Mouse (Mus musculus) splenic B cell, adult 2 months (primary cell): ENCODE measurements around the gene Actl7b.

Experiments used
- DNase-seq: peaks from one replicate; pipeline ENCODE4 v3.0.0-alpha.2; 2011; ENCODE audit warnings: low read depth, low spot score
- H3K27me3 ChIP-seq: 2 replicates; pipeline ENCODE4 v1.6.1; 2012; ENCODE audit warnings: mild to moderate bottlenecking, low read length, moderate library complexity, mixed read lengths; ENCODE audit not compliant: control insufficient read depth, poor library complexity, insufficient read depth, severe bottlenecking
- H3K36me3 ChIP-seq: 2 replicates; pipeline ENCODE4 v1.6.1; 2012; ENCODE audit warnings: mild to moderate bottlenecking, low read length, moderate library complexity, mixed read lengths; ENCODE audit not compliant: control insufficient read depth, poor library complexity, insufficient read depth, severe bottlenecking

Gene Actl7b

DNA sequence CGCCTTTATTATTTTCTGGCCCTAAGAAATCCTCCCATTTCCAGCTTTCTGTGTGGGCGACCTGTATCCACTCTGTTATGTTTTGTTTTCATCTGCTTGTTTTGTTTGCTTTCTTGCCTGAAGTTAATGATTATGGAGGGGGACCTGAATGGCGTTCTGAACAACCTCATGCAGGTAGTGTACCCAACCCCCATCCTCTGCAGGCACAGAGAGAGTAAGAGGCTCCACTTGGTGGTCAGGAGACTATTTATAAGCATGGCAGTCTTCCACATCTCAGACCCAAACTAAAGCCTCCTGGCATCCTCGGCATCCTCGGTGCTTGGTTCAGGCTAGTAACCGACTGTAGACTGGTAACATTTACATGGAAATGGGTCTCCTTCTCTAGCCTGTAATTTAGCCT lies 18.9 kb downstream of the Actl7b start:
- no peak for DNase-seq
- Histone ChIP-seq H3K27me3 (no peaks in the 10 kb centered on the region; the same call in 1 of the 2 replicates), H3K36me3 (no peaks in the 10 kb centered on the region)

GRCm38 (mm10) chr4:56721469-56721868 lies 19.8 kb downstream of the Actl7b start:
- H3K27me3 ChIP-seq = no peaks in the 10 kb centered on the region; the same call in 1 of the 2 replicates
- no peaks in the 10 kb centered on the region for H3K36me3 ChIP-seq
- peak; percentile 32 for DNase-seq

- H3K27me3 ChIP-seq = no peaks in the 10 kb centered on the region; the same call in 1 of the 2 replicates
- no peak for DNase-seq
- H3K36me3 ChIP-seq = no peaks in the 10 kb centered on the region
Observed at GRCm38 (mm10) chr4:56720403-56720802, 20.8 kb downstream of the Actl7b start.

- no peak for DNase-seq
- Histone ChIP-seq H3K36me3 (no peaks in the 10 kb centered on the region), H3K27me3 (no peaks in the 10 kb centered on the region; the same call in 1 of the 2 replicates)
Observed at GRCm38 (mm10) chr4:56719456-56719855, 21.8 kb downstream of the Actl7b start.

DNA sequence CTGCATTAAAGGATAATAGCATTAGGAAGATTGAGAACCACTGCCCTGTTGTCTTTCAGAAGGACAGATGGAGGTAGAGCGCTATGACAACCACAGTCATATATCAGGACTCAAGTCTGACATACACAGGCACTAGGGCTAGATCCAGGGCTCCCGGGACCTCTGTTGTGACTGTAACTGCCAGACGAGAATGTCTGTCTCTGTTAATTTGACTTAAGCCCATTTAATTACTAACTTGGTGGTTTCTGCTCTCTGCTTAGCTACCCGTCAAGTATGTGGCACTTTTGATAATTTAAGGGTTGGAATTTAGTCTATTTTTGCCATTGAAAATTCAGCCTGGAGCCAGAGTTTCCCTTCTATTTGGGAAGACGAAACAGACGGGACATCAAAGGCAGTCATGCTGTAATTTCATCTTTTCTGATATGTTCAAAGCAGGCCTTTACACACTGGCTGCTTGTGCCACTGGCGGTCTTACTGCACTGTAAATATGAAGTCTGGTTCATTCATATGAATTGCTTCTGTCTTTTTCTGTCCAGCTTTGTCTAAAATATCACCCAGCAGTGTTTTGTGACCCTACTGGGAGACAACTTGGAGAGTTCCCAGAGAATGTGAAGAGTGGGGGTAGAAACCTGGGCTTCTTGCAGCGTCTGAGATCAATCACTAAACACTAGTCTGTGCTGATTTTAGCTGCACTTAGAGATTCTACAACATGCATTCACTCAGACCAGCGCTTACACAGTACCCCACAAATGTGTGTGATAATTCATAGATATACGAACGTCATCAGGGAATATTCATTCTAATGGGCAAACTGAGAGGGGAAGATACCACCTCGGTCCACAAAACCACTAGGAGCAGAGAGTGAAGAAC lies 22.4 kb downstream of the Actl7b start:
- no peaks in the 10 kb centered on the region; the same call in 1 of the 2 replicates for H3K27me3 ChIP-seq
- DNase-seq = no peak
- H3K36me3 ChIP-seq = no peaks in the 10 kb centered on the region

- H3K36me3 ChIP-seq = no peaks in the 10 kb centered on the region
- H3K27me3 ChIP-seq = no peaks in the 10 kb centered on the region; the same call in 1 of the 2 replicates
- DNase-seq = no peak
Observed at GRCm38 (mm10) chr4:56717932-56718331, 23.3 kb downstream of the Actl7b start.

- Histone ChIP-seq H3K36me3 (no peaks in the 10 kb centered on the region), H3K27me3 (no peaks in the 10 kb centered on the region; the same call in 1 of the 2 replicates)
- no peak for DNase-seq
Observed at GRCm38 (mm10) chr4:56716801-56717200, 24.4 kb downstream of the Actl7b start.

DNA sequence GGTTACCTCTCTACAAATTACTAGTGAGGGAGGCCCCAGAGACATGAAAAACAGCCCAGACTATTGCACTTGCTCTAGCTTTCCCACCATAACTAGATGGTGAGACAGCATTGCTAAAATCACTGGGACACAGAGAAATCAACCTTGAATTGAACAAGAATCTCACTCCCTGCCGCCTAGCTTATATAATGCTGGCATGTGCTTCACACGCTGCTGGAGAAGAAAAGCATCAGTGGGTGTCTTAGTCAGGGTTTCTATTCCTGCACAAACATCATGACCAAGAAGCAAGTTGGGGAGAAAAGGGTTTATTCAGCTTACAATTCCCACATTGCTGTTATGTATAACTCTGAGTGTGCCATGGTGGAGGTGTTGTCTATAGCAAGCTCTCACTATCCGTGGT lies 28.1 kb downstream of the Actl7b start:
- DNase-seq = no peak
- Histone ChIP-seq H3K27me3 (no peaks in the 10 kb centered on the region), H3K36me3 (no peaks in the 10 kb centered on the region)

- no peak for DNase-seq
- Histone ChIP-seq H3K36me3 (no peaks in the 10 kb centered on the region), H3K27me3 (no peaks in the 10 kb centered on the region)
Observed at GRCm38 (mm10) chr4:56702234-56702633, 39.0 kb downstream of the Actl7b start.

DNA sequence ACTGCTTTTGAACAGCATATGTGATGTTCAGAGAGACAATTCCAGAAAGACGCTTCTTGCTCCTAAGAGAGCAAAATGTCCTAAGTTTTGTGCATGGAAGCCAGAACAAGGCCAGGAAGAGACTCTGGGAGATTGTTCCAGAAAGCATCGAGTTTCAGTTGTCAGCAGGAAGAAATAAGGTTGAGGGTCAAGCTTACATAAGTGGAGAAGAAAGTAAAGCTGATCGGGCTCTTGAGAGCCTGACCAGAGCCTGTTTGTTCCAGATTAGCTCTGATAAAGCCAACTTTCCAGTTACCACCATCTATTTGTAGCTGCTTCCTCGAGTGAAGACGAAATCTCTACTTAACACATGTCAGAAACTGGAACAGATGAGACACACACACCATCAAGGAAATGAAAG lies 42.6 kb downstream of the Actl7b start:
- Histone ChIP-seq H3K27me3 (no peaks in the 10 kb centered on the region), H3K36me3 (no peaks in the 10 kb centered on the region)
- DNase-seq = no peak

DNA sequence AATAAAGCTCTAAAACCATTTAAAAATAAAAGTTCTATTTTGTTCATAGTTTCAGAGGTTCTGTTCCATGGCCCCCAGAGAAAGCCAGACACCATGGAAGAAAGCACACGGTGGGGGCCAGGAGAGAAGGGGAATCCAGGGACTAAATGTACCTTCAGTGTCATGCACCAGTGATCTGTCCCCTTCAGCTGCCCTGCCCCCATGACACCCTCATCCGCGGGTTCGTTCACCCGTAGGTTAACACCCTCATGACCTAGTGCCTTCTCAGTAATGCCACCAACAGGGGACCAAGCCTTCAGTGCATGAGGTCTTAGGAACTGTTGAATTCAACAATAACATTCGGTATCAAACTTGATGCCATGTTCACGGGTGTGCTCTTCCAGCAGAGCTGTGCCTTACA lies 44.8 kb downstream of the Actl7b start:
- Histone ChIP-seq H3K27me3 (no peaks in the 10 kb centered on the region), H3K36me3 (no peaks in the 10 kb centered on the region)
- no peak for DNase-seq
